Mouse (Mus musculus) ovary, adult 18-20 months (tissue): ENCODE data around the gene Ippk.

Experiments
- DNase-seq: peaks from one replicate; pipeline ENCODE4 v3.0.0; 2022; ENCODE audit warnings: low spot score, mixed read lengths

Gene Ippk

DNA sequence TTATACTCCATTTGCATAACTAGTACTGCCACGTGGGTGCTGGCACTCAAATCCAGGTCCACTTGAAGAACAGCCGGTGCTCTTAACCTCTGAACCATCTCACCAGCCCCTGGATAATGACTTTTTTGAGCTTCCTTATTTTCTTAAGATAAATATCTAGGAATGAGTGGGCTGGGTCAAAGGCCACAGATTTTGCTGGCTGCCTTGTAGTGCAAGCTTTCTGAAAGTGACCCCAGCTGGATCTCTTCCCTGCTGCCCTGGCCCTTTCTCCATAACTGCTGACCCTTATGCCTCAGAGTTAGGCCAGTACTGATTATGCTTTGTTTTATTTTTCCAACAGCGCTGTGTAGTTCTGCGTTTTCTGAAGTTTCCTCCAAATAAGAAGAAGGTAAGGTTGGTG, 9.5 kb downstream of the Ippk start:
- DNase-seq, result no peak

DNA sequence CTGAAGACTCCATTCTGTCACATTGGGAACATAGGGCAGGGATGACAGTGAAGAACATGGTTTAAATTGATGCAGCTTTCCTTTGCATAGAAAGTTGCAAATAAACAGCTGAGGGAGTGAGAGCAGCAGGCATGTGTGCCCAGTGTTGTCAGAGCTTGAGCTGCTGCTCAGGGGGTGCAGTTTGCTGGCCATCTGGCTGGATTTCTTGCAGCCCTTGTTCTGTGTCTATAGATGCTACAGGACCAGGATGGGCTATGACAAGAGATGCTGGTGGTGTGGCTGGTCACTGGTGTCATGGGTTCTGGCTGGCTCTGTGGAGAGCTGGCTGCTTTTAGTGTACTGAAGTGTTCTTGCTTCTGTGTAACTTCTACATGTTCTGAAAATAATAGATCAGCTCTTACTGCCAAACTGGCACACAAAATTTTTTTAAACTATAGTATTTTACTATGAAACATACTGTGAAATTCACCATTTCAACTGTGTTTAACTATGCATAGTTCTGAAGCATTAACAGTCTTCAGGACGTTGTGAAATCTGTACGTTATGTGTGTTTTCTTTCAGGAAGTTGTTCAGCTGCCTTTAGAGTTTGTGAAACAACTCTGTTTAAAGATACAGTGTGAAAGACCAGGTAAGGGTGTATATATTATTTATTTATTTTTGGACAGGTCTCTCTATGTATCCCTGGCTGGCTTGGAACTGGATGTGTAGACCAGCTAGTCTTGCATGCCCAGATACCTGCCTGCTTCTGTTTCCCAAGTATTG, 12.4 kb downstream of the Ippk start:
- DNase-seq, result no peak

DNA sequence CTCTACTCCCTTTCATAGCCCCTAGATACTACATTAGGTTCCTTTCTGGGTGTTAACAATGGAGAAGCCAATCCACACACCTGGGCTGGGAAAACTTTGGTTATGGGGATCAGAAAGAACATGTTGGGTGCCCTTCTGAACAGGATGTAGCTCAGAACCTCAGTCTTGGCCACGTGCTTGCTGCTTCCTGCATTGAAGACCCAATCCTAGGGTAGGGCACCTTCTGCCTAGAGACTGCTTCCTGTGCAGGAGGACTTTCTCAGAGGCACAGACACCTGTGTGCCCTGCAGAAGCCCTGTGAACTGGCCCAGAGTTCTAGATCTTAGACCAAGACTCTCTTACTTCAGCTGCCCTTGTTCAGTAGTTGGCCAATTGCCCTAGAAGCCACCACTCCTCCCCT, 14.7 kb downstream of the Ippk start:
- DNase-seq, result no peak

DNA sequence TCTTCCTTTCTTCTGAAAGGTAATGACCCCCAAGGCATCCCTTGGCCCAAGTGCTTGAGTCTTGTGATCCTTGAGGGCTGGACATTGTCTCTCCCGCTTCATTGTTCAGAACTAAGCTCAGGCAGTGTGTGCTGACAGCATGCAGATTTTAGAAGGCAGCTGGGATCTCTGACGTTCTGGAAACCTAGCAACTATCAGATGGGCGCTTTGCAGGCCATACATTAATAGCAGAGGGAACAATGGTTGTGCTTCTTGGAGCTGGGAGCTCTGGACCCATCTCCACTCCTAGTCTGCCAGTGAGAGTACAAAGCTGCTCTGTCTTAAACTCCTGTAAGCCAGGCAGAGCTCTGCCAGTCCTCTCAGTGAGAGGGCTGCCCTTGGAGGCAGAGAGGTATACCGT, 15.1 kb downstream of the Ippk start:
- no peak for DNase-seq

DNA sequence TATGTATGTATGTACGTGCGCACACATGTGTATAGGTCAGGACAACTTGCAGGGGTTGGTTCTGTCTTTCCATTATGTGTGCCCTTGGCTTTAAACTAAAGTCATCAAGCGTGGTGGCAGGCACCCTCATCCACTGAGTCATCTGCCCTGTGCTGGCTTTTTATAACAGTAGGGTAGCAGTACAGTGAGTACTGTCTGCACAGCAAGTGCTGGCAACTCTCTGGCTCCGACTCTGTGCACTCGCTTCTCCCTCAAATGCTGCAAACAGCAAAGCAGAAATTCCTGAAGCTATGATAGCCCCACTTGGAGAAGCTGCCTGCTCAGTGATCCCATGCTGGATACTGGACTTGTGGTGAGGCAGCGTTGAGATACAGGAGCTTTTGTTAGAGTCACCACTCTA, 23.4 kb downstream of the Ippk start:
- no peak for DNase-seq

DNA sequence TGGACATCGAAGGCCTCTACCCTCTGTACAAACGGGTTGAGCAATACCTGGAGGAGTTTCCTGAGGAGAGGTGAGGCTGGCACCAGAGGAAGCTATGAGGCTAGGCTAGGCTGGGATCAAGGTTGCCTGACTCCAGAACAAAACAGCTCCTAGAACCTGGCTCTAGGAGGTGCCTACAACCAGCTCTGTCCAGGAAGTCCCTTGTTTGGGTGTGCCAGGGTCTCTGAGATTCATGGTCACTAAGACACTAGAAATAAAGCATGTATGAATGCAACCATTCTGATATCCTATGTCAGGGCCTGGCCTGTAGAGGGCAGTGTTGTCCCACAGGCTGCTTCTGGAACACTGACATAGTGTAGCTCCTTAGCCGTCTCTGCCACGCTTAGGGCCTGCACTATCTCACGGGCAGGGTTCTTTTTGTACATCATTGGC, 28.3 kb downstream of the Ippk start:
- peak; percentile 75 for DNase-seq

DNA sequence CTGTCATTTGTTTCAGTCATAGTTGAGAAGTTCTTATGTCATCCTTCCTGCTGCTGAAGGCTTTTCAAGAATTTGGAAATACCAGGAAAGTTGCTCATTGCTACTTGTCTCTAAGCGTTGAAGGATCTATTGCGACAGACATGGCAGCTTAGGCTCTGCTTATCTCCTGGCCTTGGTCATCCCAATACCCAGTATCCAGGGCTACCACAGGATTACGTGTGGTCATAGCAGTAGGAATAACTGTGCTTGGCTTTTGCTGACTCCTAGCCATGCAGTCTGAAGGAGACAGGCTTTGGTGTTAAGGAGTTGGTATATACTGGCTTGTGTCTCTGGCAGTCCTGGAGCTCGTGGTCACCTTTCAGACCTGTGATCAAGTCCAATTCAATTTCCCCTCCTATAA, 39.2 kb downstream of the Ippk start:
- peak; percentile 58 for DNase-seq

DNA sequence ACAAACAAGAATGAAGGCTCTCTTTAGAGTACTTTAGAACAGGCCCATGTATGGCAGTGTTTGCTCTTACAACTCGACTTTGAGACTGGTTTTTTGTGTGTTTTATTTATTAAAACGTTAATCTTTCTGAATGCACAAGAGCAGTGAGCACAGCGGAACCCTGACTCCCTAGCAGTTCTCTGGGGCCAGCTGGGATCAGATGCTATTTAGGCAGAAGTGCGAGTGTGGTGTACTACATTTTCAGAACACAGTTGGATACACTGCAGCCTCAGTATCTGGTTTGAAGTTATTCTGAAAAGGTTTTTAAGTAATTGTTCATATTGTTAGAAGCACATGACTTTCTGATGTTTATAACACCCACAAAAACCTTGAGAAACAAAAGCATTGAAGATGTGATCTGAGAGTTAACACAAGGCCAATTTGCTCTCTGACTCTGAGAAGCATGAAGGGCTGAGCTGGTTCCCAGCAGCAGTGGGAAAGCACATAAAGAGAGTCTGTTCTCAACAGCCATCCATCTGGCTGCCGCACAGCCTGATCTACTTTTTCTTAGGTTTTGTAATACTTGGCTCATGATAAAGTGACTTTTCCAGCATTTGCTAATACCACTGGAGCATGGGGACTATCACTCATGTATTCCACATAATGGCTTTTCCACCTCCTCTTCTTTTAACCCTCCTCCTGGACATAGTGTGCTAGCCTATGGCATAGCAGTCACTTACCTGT, 39.8 kb downstream of the Ippk start:
- DNase-seq, result no peak

DNA sequence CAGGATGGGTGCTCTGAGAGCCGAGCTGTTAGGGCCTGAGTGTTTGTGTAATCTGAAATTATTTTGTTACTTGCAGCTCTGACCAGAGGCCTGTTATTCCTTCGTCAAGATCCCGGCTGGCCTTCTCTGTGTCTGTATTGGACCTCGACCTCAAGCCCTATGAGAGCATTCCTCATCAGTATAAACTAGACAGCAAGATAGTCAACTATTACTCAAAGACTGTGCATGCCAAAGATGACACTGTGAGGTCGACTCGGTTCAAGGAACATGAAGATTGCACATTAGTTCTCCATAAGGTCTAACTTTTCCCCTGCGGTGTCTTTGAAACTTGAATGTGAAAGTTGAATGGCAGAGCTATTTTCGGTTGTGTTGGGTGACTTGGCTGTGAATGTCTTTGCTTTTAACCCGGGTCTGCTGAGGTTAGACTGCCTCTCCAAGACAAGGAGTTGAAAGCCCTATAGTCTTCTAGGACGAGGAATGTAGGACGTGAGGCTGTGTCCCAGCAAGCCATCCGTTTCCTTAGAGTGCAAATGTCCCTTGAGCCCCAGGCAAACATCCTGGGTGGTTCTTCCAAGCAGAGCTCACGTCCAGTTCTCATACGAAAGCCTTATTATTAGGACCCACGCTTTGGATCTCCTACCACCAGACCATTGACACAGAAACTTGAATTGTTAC, 40.5 kb downstream of the Ippk start:
- DNase-seq, result peak; percentile 36

DNA sequence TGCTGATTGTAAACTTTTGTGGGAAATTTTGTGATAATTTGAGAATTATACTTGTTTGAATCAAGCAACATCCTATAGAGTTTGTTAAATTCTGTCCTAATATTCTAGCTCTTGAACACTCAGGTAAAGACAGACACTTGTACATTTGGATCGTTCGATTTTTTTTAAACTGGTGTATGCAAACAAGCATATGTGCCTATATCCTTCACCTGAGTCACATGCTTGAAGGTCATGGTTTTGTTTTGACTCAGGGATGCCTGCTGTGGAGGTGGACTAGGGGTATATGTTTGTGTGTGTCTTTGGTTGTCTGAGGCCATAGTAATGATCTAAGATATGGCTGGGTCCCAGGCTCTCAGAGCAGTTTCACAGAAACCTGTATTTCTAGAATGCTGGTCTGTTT, 41.9 kb downstream of the Ippk start:
- DNase-seq, result no peak

DNA sequence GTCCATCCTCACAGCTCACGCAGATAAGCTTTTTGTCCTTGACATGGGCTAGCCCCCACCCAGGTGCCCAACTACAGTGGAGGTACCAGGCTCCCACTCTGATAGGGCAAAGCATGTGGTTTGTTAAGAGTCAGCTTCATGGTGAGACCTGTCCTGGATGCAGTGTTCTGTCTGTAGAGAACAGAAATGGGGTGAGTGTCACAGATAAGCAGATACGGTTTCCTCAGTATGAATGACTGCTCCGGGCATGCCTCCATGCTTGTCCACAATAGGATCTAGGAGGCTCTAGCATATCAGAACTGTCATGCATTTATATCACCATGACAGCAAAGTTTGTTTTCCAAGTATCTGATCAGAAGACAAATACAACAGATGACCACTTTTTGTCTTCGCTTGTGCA, 44.8 kb downstream of the Ippk start:
- DNase-seq, result no peak

DNA sequence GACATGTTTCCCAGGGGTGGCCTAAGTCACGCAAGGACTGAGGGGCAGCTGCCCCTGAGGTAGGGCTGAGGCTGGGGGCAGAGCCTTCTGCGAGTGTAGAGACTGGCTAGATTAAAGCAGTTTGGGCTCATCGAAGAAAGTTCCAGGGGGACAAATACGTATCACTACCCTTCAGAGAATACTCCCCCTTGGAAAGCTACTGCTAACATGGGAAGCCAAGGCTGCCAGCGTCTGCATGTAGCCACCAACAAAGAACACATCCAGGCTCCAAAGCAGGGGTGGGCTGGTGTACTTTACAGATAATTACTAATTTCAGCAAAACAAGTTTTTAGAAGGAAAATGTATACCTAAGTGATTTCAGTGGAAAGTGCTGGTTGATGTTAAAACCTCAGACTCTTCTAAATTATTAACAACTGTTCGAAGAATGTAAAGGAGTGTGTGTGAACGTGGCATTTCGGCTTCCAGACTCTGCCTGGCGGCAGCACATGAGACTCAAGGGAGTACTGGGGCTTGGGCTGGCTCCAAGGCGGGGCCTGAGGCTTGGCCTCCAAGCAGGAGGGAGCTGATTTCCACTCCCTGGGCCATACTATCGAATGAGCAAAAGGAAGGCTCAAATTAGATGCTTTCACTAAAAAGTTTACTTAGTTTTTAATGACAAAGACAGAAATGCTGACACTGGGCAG, 45.5 kb downstream of the Ippk start:
- DNase-seq, result peak; percentile 39

DNA sequence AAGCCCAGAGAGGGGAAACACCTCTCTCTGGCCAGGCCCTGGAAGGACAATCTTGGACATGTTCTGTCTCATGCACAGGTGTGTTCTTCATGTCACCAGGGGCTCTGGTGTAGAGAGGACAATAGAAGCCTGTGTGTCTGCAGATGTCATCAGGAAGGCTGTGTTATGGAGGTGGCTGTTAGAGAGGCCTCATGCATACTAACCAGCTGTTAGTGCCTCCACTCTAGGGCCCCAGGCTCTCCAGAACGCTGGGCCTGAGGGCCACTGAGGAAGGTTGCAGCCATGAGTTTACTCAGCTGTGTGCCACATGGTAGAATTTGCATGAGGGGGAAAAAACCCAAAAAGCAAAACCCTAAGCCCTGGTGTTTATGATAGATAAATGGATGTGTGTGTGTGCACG, 46.5 kb downstream of the Ippk start:
- DNase-seq, result no peak

DNA sequence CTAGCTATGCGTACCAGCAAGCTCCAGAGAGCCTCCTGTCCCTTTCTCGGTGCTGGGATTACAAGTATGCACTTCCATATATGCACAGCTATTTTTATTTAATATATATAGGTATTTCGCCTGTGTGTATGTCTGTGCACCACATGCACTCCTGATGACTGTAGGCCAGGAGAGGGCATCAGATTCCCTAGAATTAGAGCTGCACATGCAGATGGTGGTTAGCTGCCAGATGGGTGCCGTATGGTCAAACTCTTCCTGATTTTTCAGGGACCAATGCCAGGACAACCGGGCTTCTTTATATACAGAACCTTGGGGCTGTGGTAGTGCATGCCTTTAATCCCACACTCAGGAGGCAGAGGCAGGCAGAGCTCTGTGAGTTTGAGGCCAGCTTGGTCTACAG, 48.0 kb downstream of the Ippk start:
- no peak for DNase-seq

DNA sequence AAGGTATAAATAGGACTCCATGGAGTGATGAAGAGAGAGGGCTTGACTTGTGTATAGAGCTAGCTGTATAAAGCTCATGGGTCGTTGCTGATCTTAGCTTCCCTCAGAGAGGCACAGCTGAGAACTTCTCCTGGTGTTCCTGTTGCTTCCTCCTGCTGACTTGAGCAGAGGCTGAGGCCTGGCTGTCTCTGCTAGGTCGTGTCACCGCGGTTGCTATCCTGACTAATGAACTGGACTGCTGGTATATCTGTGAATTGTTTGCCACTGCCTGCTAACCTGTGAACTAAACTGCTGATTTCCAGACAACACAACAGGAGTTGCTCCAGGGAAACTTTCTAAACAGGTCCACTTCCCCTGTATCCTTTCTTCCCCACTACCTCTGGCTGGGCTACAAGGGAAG, 49.3 kb downstream of the Ippk start:
- DNase-seq, result no peak

DNA sequence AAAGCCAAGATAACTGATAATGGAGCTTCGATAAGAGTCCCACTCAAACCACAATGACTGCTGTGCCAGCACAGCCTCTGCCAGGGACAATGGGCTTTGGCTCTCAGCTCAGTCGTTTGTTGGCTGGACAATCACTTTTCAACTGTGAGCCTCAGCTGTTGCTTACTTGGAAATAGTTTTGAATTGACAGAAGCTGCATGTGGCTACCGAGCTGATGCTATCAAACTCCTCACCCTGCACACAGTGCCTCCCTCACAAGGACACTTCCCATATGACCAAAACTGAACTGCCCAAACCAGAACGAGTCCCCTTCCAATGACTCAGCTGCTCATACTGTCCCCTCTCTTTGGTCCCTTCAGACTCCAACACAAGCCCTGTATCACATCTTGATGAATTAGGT, 49.8 kb downstream of the Ippk start:
- DNase-seq, result peak; percentile 62

DNA sequence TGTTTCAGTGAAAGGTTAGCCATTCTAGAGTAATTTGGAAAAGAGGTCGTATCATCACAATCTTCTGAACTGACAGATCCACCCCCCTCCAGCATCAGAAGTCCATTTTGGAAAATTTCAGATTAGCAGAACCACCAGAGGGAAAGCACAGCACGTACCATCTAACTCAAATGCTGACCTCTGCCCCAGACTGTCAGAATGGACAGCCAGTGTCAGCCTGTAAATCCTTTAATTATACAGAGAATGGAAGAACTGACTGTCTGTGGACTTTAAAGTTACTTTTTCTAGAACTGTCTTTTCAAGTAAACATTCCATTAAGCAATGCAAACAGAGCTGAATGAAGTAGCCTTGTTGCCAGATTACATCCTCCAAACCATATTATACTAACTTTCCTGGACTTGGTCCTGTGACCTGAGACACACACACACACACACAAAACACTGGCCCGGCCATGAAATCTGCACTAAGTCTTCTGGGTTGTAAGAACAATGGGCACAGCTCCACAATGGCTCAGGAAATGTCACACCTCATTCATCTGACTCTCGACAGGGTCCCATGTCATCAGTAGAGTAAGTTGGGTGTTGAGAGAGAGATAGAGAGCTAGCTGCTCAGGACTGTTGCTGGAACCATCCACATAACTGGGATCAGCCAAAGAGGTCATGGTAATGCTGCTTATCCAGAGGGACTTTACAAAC, 51.1 kb downstream of the Ippk start:
- no peak for DNase-seq

DNA sequence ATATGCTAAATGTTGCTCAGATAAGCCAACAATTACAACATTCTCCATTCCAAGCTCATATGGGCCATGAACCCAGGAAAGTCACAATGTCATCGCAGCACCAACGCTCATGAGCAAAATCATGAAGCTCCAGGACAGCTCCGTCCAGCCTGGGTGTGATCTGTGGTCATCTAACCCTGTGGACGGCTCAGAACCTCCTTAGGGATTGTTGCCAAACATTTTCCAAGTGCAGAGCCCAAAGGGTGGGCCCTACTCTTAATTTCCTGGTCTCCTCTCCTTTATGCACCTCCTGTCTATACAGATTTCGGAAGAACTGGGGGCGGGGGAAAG, 51.6 kb downstream of the Ippk start:
- DNase-seq, result no peak

DNA sequence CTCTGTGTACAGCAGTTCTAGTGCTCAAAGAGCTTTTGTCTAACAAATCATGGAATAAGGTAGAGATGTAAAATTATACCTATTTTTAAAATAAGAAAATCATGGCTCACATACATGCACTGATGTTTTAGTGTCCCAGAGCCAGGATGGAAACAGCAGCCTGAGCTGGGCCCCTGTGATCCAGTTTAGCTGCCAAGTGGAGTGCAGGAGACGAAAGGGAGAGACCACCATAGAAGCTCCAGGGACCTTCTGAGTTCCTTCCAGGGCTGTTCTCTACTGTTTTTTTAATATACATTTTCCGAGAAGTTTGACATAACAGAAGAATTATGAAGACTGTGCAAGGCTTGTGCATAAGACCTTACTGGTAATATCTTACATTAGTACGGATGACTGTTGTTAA, 56.8 kb downstream of the Ippk start:
- DNase-seq, result no peak

DNA sequence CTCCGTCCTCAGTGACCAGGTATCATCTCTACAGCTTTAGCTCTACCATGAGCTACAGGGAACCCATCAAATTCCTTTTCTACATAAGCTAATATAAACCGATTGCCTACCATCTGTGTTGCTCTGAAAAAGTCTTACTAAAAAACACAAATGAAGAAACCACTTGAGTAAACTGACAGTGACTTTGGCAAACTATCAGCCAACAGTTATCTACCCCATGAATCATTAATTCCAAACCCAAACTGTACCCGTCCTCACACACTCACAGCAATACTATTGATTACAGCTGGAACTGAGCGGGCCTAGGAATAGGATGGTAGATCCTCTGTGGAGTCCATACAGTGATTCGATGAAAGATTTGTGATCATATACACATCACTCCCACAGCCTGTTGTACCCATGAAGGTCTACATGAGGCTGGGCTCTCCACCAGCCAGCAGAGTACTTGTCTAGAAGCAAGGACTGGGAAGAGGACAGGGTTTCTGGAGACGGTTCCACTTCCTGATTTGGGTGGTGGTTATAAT, 57.9 kb downstream of the Ippk start:
- DNase-seq, result no peak

DNA sequence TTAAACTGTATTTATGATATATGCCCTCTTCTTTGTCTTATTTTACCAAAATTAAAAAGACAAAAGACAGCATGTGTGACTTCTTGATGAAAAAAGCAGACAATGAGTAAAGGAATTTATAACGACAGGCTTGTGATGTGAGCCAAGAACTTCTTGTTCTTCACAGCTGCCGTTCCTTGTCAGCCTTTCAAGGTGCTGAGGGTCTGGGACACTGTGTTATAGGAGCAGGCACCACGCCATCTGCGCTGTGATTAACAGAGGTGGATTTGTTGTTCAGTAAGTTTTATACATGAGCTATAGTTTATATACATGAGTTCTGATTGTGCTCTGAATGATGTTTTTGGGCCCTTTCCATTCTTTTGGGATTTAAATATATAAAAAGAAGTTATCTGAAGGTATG, 58.4 kb downstream of the Ippk start:
- no peak for DNase-seq

DNA sequence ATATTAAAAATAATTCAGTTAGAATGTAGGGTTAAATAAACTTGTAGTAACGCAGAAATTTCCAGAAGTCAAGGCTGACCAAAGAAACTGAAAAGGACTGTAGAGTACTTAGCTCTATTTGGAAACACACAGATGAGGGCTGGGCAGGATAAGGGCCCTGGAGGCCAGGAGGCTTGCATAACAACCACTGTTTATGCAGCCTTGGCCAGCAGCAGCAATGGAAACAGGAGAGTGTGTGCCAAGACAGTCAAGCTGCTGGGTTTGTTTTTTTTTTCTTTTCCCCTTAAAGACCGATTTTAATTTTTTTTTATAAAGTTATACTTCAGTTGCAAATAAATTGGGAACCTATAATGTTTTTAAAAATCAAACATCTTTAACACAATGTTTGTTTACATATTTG, 59.0 kb downstream of the Ippk start:
- peak; percentile 91 for DNase-seq
